Mouse (Mus musculus) limb, embryonic 11.5 days (tissue): Measurements from ENCODE around the gene Aire. TPM values are rescaled to one million over a fixed set of nuclear protein-coding genes. Genes with fewer than 3 reads are reported as not detected.

Experiments used
- ATAC-seq: fragments of 200-750 bp; cut with Nextera tagmentation; 2 replicates; pipeline ENCODE4 v1.8.0; 2017; ENCODE audit warnings: low read depth; ENCODE audit not compliant: insufficient number of reproducible peaks, low FRiP score, low TSS enrichment
- DNase-seq: peaks from one replicate; pipeline ENCODE4 v3.0.0-alpha.2; 2015; ENCODE audit warnings: low spot score
- H3K27ac ChIP-seq: fragments of 300-500 bp; sonication (generic); replicated peaks from 2 replicates; pipeline ENCODE4 v1.5.1; 2014; ENCODE audit warnings: low read depth, mild to moderate bottlenecking, low read length
- H3K27me3 ChIP-seq: fragments of 300-500 bp; sonication (generic); 2 replicates; pipeline ENCODE4 v1.6.1; 2014; ENCODE audit warnings: mild to moderate bottlenecking, low read length, mixed read lengths; ENCODE audit not compliant: control insufficient read depth, insufficient read depth
- H3K36me3 ChIP-seq: fragments of 300-500 bp; sonication (generic); 2 replicates; pipeline ENCODE4 v1.6.1; 2014; ENCODE audit warnings: mild to moderate bottlenecking, low read length, moderate library complexity, mixed read lengths; ENCODE audit not compliant: control insufficient read depth, insufficient read depth
- H3K4me1 ChIP-seq: fragments of 300-500 bp; sonication (generic); 2 replicates; pipeline ENCODE4 v1.6.1; 2014; ENCODE audit warnings: low read length, mixed read lengths; ENCODE audit not compliant: control insufficient read depth, insufficient read depth
- H3K4me2 ChIP-seq: fragments of 300-500 bp; sonication (generic); 2 replicates; pipeline ENCODE4 v1.6.1; 2014; ENCODE audit warnings: low read depth, mild to moderate bottlenecking, moderate library complexity; ENCODE audit not compliant: severe bottlenecking
- H3K4me3 ChIP-seq: fragments of 300-500 bp; sonication (generic); 2 replicates; pipeline ENCODE4 v1.5.1; 2014; ENCODE audit warnings: low read depth, low read length
- H3K9ac ChIP-seq: fragments of 300-500 bp; sonication (generic); 2 replicates; pipeline ENCODE4 v1.6.1; 2014; ENCODE audit warnings: mild to moderate bottlenecking, low read length
- H3K9me3 ChIP-seq: fragments of 300-500 bp; sonication (generic); 2 replicates; pipeline ENCODE4 v1.6.1; 2016; ENCODE audit warnings: low read length; ENCODE audit not compliant: control insufficient read depth
- WGBS: fragments of 180-500 bp; shearing (Covaris S2); extraction: QIAGEN DNeasy Blood & Tissue Kit; methylation state at CpG from one replicate; pipeline ENCODE4 v1.1.7; 2014; 5-methylcytosine and 5-hydroxymethylcytosine counted together
- polyA plus RNA-seq: library from polyadenylated mRNA; unstranded; fragments of >200 nt; fragmentation: Nextera tagmentation; extraction: Ambion mirVana; gene quantifications from 2 replicates; pipeline ENCODE4 v1.2.1, GENCODE M21; 2014

Gene Aire
- polyA plus RNA-seq, 1 experiment from 2014 or later, result 0.35 TPM

GRCm38 (mm10) chr10:78067226-78067625, 23.8 kb upstream of the Aire start:
- DNase-seq, result peak; percentile 42
- no peaks in the 10 kb centered on the region for H3K36me3 ChIP-seq
- H3K4me3 ChIP-seq, result no peak overlapping the region
- H3K9ac ChIP-seq, result no peak overlapping the region
- ATAC-seq, result no peak
- 32% methylated on average over 4 of the region's 4 CpGs for WGBS
- peaks cover 2% of the 10 kb centered on the region; the same call in 1 of the 2 replicates for H3K27me3 ChIP-seq
- H3K27ac ChIP-seq, result no peak overlapping the region
- H3K9me3 ChIP-seq, result no peaks in the 10 kb centered on the region
- no peak overlapping the region for H3K4me2 ChIP-seq
- H3K4me1 ChIP-seq, result 0 out of 2 replicates have a peak, but pooled peaks cover 3% of the 10 kb centered on the region

DNA sequence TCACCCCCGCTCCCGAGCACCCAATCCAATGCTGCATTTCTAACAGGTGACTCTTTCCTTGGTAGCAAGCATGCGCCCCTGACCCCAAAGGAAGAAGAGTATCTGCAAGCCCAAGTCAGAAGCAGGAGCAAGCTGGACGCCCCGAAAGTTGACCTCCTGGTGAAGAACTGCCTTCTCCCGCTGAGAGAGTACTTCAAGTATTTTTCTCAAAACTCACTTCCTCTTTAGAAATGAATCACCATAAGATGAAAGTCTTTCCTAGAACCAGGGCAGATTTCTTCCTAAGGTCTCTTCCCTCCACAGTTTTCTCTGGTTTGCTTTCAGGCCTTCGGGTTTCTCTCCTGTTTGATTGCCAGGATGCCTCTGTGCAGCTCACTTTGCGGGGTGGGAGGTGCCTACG, 19.7 kb upstream of the Aire start:
- Histone ChIP-seq H3K4me3 (no peak overlapping the region), H3K36me3 (no peaks in the 10 kb centered on the region), H3K27me3 (peaks cover 2% of the 10 kb centered on the region; the same call in 1 of the 2 replicates), H3K4me2 (no peak overlapping the region), H3K9ac (no peak overlapping the region), H3K4me1 (no peaks in the 10 kb centered on the region), H3K9me3 (no peaks in the 10 kb centered on the region), H3K27ac (no peak overlapping the region)
- ATAC-seq (no peak), DNase-seq (no peak)
- WGBS, result 88% methylated on average over 9 of the region's 9 CpGs

- Histone ChIP-seq H3K27me3 (no peaks in the 10 kb centered on the region), H3K9me3 (no peaks in the 10 kb centered on the region), H3K9ac (no peak overlapping the region), H3K4me2 (no peak overlapping the region), H3K27ac (no peak overlapping the region), H3K4me3 (no peak overlapping the region), H3K4me1 (no peaks in the 10 kb centered on the region), H3K36me3 (no peaks in the 10 kb centered on the region)
- DNase-seq, result no peak
- ATAC-seq, result no peak
- 89% methylated on average over 8 of the region's 8 CpGs for WGBS
Observed at GRCm38 (mm10) chr10:78057056-78057455, 13.6 kb upstream of the Aire start.

GRCm38 (mm10) chr10:78054633-78055565, 11.5 kb upstream of the Aire start:
- no peak overlapping the region for H3K27ac ChIP-seq
- DNase-seq (no peak), ATAC-seq (no peak)
- H3K4me2 ChIP-seq, result no peak overlapping the region
- no peaks in the 10 kb centered on the region for H3K9me3 ChIP-seq
- H3K36me3 ChIP-seq, result no peaks in the 10 kb centered on the region
- H3K27me3 ChIP-seq, result no peaks in the 10 kb centered on the region
- H3K4me3 ChIP-seq, result no peak overlapping the region
- no peak overlapping the region for H3K9ac ChIP-seq
- WGBS, result 68% methylated on average over 19 of the region's 19 CpGs
- no peaks in the 10 kb centered on the region for H3K4me1 ChIP-seq

DNA sequence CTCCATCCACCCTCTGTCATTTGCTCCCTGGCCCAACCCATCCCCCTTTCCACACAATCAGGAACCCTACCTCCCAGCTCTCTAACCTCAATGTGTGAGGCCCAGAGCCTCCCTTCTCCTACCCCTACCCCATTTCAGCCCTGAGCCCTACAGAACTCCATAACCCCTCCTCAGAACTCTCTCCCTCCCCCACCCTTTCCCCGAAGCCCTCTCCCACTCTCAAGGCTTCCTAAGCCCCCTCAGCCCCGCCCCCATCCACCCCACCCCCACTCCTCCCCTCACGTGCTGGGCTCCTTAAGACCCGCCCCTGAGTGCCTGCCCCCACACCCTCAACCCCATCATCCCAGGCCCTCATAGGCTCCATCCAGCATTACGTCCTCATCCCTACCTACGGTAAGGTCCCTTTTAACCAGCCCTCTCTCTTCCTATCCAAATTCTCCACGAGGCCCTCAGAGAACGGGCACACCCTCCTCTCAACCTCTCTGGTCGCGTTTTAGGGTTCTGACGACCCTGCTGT, 6.2 kb upstream of the Aire start:
- Histone ChIP-seq H3K9ac (no peak overlapping the region), H3K4me1 (no peaks in the 10 kb centered on the region), H3K4me2 (no peak overlapping the region), H3K9me3 (no peaks in the 10 kb centered on the region), H3K27ac (no peak overlapping the region), H3K27me3 (no peaks in the 10 kb centered on the region), H3K36me3 (no peaks in the 10 kb centered on the region), H3K4me3 (no peak overlapping the region)
- no peak for ATAC-seq
- no peak for DNase-seq
- 55% methylated on average over 11 of the region's 11 CpGs for WGBS

DNA sequence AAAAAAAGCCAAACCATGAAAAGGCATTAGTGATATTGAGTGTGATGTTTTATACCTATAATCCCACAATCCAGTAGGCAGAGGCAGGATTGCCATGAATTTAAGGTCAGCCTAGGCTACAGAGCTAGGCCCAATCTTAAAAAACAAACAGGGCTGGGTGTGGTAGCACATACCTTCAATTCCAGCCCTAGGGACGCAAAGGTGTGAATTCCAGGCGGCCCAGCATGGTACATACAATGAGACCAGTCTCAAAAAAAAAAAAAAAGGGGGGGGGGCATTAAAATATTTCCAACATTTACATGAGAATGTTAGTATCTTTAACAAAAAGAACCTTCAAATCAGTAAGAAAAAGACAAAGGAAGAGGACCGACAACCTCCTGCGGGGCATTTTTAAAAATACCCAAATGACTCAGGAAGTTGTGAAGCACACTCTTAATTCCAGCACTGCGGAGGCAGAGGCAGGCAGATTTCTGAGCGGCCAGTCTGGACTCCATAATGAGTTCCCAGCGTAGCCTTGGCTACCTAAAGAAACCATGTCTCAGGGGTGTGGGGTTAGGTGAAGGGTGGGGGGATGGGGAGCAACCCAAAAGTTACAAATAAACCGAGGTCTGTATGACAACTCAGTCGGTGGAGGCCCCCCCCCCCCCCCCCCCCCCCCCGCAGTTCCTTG, 4.8 kb upstream of the Aire start:
- ATAC-seq (no peak), DNase-seq (no peak)
- Histone ChIP-seq H3K4me3 (no peak overlapping the region), H3K27ac (no peak overlapping the region), H3K4me1 (no peaks in the 10 kb centered on the region), H3K36me3 (no peaks in the 10 kb centered on the region), H3K9ac (no peak overlapping the region), H3K9me3 (no peaks in the 10 kb centered on the region), H3K27me3 (no peaks in the 10 kb centered on the region), H3K4me2 (no peak overlapping the region)
- 91% methylated on average over 9 of the region's 10 CpGs for WGBS

DNA sequence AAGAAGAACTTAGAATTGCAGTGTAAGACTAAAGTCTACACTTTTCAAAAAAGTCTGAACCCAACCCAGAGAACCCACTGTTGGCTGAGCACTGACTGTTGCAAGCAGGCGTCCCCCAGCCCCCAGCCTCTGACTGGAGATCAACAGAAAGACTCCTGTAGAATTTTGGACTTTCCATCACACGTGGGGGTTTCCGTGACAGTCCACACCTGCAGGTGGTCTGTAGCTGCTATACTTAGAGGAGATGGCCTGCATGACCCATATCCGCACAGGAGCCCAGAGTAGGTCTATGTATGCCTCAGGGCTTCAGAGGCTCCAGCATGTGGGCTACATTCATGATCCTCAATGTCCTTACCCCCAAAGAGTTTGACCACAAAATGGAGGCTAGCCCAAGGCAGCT, 3.0 kb upstream of the Aire start:
- Histone ChIP-seq H3K9ac (no peak overlapping the region), H3K27me3 (no peaks in the 10 kb centered on the region), H3K4me1 (0 out of 2 replicates have a peak, but pooled peaks cover 2% of the 10 kb centered on the region), H3K9me3 (no peaks in the 10 kb centered on the region), H3K27ac (no peak overlapping the region), H3K4me3 (no peak overlapping the region), H3K36me3 (no peaks in the 10 kb centered on the region), H3K4me2 (no peak overlapping the region)
- no peak for ATAC-seq
- DNase-seq, result no peak
- WGBS, result 78% methylated on average over 4 of the region's 4 CpGs

GRCm38 (mm10) chr10:78044531-78044930, 1.1 kb upstream of the Aire start:
- Histone ChIP-seq H3K9me3 (no peaks in the 10 kb centered on the region), H3K9ac (no peak overlapping the region), H3K4me2 (no peak overlapping the region), H3K27ac (no peak overlapping the region), H3K4me3 (no peak overlapping the region), H3K27me3 (no peaks in the 10 kb centered on the region), H3K4me1 (0 out of 2 replicates have a peak, but pooled peaks cover 2% of the 10 kb centered on the region), H3K36me3 (no peaks in the 10 kb centered on the region)
- no peak for ATAC-seq
- 58% methylated on average over 1 of the region's 1 CpGs for WGBS
- no peak for DNase-seq
